Mouse (Mus musculus) MEL (cell line): ENCODE measurements around the gene Snta1.

Experiments
- E2F4 ChIP-seq: IDR thresholded peaks from 2 replicates; pipeline ENCODE4 v1.6.1; 2011; ENCODE audit warnings: low read depth, low read length, improper control_type of control experiment, borderline replicate concordance
- ELF1 ChIP-seq: IDR thresholded peaks from 2 replicates; pipeline ENCODE4 v1.6.1; 2014; ENCODE audit warnings: low read depth, mild to moderate bottlenecking, inconsistent platforms, low read length, improper control_type of control experiment, moderate library complexity
- EP300 ChIP-seq, 2 experiments: IDR thresholded peaks; 2 replicates each; pipeline ENCODE4 v1.6.1; 2011; ENCODE audit warnings: improper control_type of control experiment in 2 of 2, low read length in 2 of 2, low read depth in 1 of 2, mild to moderate bottlenecking in 1 of 2
- KAT2A ChIP-seq: conservative IDR thresholded peaks from 2 replicates; pipeline ENCODE4 v1.6.1; 2012; ENCODE audit warnings: low read depth, low read length, improper control_type of control experiment, inconsistent platforms
- MAFK ChIP-seq: IDR thresholded peaks from 2 replicates; pipeline ENCODE4 v1.6.1; 2011; ENCODE audit warnings: low read depth, mild to moderate bottlenecking, low read length, improper control_type of control experiment, borderline replicate concordance
- MAX ChIP-seq: IDR thresholded peaks from 2 replicates; pipeline ENCODE4 v1.6.1; 2011; ENCODE audit warnings: low read length, improper control_type of control experiment
- POLR2AphosphoS5 ChIP-seq: IDR thresholded peaks from 2 replicates; pipeline ENCODE4 v1.6.1; 2012; ENCODE audit warnings: low read depth, borderline replicate concordance, mild to moderate bottlenecking, inconsistent platforms, low read length, moderate library complexity, mixed read lengths
- SIN3A ChIP-seq: IDR thresholded peaks from 2 replicates; pipeline ENCODE4 v1.6.1; 2012; ENCODE audit warnings: low read length, improper control_type of control experiment, inconsistent platforms
- ZC3H11A ChIP-seq: IDR thresholded peaks from 2 replicates; pipeline ENCODE4 v1.6.1; 2012; ENCODE audit warnings: low read depth, mild to moderate bottlenecking, inconsistent platforms, low read length, improper control_type of control experiment
- ZMIZ1 ChIP-seq: IDR thresholded peaks from 2 replicates; pipeline ENCODE4 v1.6.1; 2012; ENCODE audit warnings: low read depth, mild to moderate bottlenecking, inconsistent platforms, low read length, improper control_type of control experiment, moderate library complexity

- no peak for TF ChIP-seq ZC3H11A
- TF ChIP-seq ZMIZ1, result no peak
- TF ChIP-seq SIN3A, result no peak
- TF ChIP-seq E2F4, result no peak
- no peak for TF ChIP-seq ELF1
- TF ChIP-seq MAFK, result no peak
- no peak for TF ChIP-seq EP300 (IDR thresholded peaks at IDR 0.05; ENCODE audit: low read depth in 1 of 2, low read length in 2 of 2)
- no peak for TF ChIP-seq POLR2AphosphoS5
- no peak for TF ChIP-seq KAT2A
- no peak for TF ChIP-seq MAX
Measured at GRCm38 (mm10) chr2:154456621-154457020, 48.7 kb upstream of the Snta1 start.
